Mouse (Mus musculus): ENCODE results near the gene Tcam1. TPM values are rescaled to one million over a fixed set of nuclear protein-coding genes. Genes with fewer than 3 reads are reported as not detected.

Tcam1 gene
- polyA plus RNA-seq, 1 experiment from 2014 or later, result not detected

DNA sequence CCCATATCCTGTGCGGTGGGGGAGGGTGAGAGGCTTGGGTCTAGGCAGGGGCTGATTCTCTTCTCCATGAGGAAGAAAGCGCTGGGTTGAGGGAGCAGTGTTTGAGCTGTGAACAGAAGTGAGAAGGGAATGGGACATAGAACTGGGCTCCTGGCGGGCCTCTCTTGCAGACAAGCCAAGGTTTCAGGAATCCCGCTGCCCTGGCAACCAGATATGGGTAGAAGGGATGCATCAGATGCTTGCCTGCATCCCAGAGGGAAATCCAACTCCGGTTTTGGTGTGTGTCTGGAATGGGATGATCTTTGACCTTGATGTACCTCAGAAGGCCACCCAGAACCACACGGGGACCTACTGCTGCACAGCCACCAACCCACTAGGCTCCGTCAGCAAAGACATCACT lies 9.7 kb downstream of the Tcam1 start:
- no peak for ATAC-seq (ENCODE audit: low read depth)
- no peaks in the 10 kb centered on the region for H3K27me3 ChIP-seq (ENCODE audit: control insufficient read depth, insufficient read depth, low read length)
- WGBS, result 88% methylated on average over 7 of the region's 7 CpGs
- no peaks in the 10 kb centered on the region for H3K4me1 ChIP-seq (ENCODE audit: control insufficient read depth, insufficient read depth, low read length)
- no peak overlapping the region for H3K9ac ChIP-seq (replicated peaks; ENCODE audit: low read depth, low read length)
- no peaks in the 10 kb centered on the region for H3K9me3 ChIP-seq (ENCODE audit: control insufficient read depth, low read length)
- no peaks in the 10 kb centered on the region for H3K36me3 ChIP-seq (ENCODE audit: control insufficient read depth, insufficient read depth, low read length)
- no peak overlapping the region for H3K4me2 ChIP-seq (ENCODE audit: low read depth, low read length)
- no peak overlapping the region for H3K4me3 ChIP-seq (ENCODE audit: low read depth, low read length)
- H3K27ac ChIP-seq (ENCODE audit: low read depth, low read length), result no peak overlapping the region

DNA sequence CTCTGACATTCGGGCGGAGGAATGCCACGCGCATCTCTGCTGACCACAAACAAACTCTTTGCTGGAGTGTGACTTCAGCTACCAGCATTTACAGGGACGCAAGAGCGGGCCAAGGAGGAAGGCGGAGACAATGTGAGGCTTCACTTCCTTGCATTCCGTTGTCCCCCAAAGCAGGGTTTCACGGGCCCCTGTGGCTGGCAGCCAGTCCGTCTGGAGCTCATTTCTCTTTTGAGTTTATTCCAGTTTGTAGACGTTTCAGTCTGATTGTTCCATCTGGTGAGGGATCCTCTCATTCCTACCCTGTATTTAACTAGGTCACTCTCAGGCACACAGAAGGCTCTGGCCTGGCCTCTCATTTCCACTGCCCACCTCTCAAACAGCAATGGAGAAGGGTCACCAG lies 10.5 kb downstream of the Tcam1 start:
- H3K4me1 ChIP-seq (ENCODE audit: control insufficient read depth, insufficient read depth, low read length), result no peaks in the 10 kb centered on the region
- H3K27me3 ChIP-seq (ENCODE audit: control insufficient read depth, insufficient read depth, low read length), result no peaks in the 10 kb centered on the region
- WGBS, result 72% methylated on average over 11 of the region's 11 CpGs
- H3K9ac ChIP-seq (replicated peaks; ENCODE audit: low read depth, low read length), result no peak overlapping the region
- H3K27ac ChIP-seq (ENCODE audit: low read depth, low read length), result no peak overlapping the region
- no peaks in the 10 kb centered on the region for H3K9me3 ChIP-seq (ENCODE audit: control insufficient read depth, low read length)
- H3K36me3 ChIP-seq (ENCODE audit: control insufficient read depth, insufficient read depth, low read length), result no peaks in the 10 kb centered on the region
- H3K4me3 ChIP-seq (ENCODE audit: low read depth, low read length), result no peak overlapping the region
- no peak for ATAC-seq (ENCODE audit: low read depth)
- no peak overlapping the region for H3K4me2 ChIP-seq (ENCODE audit: low read depth, low read length)

DNA sequence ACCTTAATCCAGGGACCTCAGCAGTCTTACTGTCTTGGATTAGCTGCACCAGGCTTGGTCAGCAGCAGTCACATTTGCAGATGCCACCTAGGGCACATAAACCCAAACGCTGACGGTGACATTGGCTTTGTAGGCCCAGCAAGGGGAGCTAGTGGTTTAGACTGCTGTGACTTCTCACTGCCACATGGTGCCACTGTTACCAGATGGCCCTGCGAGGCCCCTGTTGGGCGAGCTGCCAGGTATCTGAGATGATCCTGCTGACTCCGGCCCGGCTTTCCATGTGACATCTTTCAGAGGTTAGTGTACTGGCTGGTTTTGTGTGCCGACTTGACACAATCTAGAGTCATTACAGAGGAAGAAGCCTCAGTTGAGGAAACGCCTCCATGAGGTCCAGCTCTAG lies 12.9 kb downstream of the Tcam1 start:
- no peak for ATAC-seq (ENCODE audit: low read depth)
- H3K4me1 ChIP-seq (ENCODE audit: control insufficient read depth, insufficient read depth, low read length), result no peaks in the 10 kb centered on the region

DNA sequence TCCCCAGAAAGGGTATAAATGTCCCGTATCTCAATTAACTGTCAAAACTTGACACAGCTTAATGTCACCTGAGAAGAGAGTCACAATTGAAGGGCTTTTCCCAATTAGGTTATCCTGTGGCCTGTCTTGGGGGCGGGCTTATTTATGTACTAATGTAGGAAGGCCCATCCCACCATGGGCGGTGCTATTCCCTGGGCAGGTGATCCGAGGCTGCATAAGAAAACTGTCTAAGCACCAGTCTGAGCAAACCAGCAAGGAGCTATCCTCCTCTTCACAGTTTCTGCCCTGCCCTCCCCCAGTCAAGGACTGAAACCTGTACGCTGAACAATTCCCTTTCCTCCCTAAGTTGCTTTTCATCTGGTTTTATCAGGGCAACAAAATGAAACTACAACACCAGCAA lies 13.9 kb downstream of the Tcam1 start:
- no peak overlapping the region for H3K4me3 ChIP-seq (ENCODE audit: low read depth, low read length)
- 93% methylated on average over 5 of the region's 5 CpGs for WGBS
- no peak overlapping the region for H3K27ac ChIP-seq (ENCODE audit: low read depth, low read length)
- no peaks in the 10 kb centered on the region for H3K36me3 ChIP-seq (ENCODE audit: control insufficient read depth, insufficient read depth, low read length)
- ATAC-seq (ENCODE audit: low read depth), result no peak
- no peak overlapping the region for H3K4me2 ChIP-seq (ENCODE audit: low read depth, low read length)
- H3K9ac ChIP-seq (replicated peaks; ENCODE audit: low read depth, low read length), result no peak overlapping the region
- H3K27me3 ChIP-seq (ENCODE audit: control insufficient read depth, insufficient read depth, low read length), result no peaks in the 10 kb centered on the region
- no peaks in the 10 kb centered on the region for H3K9me3 ChIP-seq (ENCODE audit: control insufficient read depth, low read length)
- no peaks in the 10 kb centered on the region for H3K4me1 ChIP-seq (ENCODE audit: control insufficient read depth, insufficient read depth, low read length)

More for the DNA sequence above, 12.9 kb downstream of the Tcam1 start:
- Histone ChIP-seq H3K4me2 (ENCODE audit: low read depth, low read length) (no peak overlapping the region), H3K4me3 (ENCODE audit: low read depth, low read length) (no peak overlapping the region), H3K27me3 (ENCODE audit: control insufficient read depth, insufficient read depth, low read length) (no peaks in the 10 kb centered on the region), H3K9me3 (ENCODE audit: control insufficient read depth, low read length) (no peaks in the 10 kb centered on the region), H3K9ac (replicated peaks; ENCODE audit: low read depth, low read length) (no peak overlapping the region), H3K27ac (ENCODE audit: low read depth, low read length) (no peak overlapping the region), H3K36me3 (ENCODE audit: control insufficient read depth, insufficient read depth, low read length) (no peaks in the 10 kb centered on the region)
- WGBS, result 63% methylated on average over 8 of the region's 8 CpGs

DNA sequence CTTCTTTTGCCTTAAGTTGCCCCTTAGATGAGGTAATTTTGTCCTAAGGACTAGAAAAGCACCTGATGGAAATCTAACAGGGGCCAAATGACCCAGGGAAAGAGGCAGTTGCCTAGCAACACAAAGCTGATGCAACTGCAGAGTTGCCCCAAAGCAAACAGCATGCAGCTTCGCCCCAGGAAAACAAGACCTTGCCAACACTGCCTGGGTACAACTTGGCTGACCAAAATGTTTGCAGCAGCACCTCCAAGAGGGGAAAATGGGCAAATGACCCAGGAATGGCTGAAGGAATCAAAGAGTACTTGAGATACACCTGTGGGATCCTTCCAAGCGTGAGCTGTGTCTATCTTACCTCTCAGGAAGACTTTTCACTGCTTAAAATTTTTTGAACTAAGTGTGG lies 15.4 kb downstream of the Tcam1 start:
- Histone ChIP-seq H3K27me3 (ENCODE audit: control insufficient read depth, insufficient read depth, low read length) (no peaks in the 10 kb centered on the region), H3K4me2 (ENCODE audit: low read depth, low read length) (no peak overlapping the region), H3K4me1 (ENCODE audit: control insufficient read depth, insufficient read depth, low read length) (no peaks in the 10 kb centered on the region), H3K27ac (ENCODE audit: low read depth, low read length) (no peak overlapping the region), H3K9ac (replicated peaks; ENCODE audit: low read depth, low read length) (no peak overlapping the region), H3K9me3 (ENCODE audit: control insufficient read depth, low read length) (no peaks in the 10 kb centered on the region), H3K36me3 (ENCODE audit: control insufficient read depth, insufficient read depth, low read length) (no peaks in the 10 kb centered on the region), H3K4me3 (ENCODE audit: low read depth, low read length) (no peak overlapping the region)
- no peak for ATAC-seq (ENCODE audit: low read depth)
- WGBS, result 92% methylated on average over 2 of the region's 2 CpGs

DNA sequence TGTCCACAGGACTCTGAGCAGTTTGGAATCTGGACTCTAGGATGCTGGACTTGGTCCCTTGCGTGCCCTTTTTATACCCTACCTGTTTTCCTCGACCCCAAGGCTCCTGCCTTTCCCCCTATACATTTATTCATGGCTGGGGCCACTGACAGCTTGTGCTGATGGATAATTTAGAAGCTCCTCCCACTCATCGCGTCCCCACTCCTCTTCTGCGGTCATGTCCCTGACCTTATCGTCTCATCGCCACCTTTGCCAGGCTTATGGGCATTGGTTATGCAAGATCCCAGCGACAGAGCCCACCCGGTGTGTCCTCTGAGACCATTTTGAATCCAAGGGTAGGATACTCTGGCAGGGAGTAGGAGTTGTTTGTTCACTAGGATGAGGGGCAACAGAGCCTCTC lies 25.3 kb downstream of the Tcam1 start, which contains the start of gene Gh:
Gene Gh, minus strand, starts transcription at position 101 of the 400 bp plus-strand sequence.
- no peaks in the 10 kb centered on the region for H3K4me1 ChIP-seq (ENCODE audit: control insufficient read depth, insufficient read depth, low read length)
- no peak within 1 kb of the TSS for H3K4me2 ChIP-seq (ENCODE audit: low read depth, low read length)
- no peaks in the 10 kb centered on the region for H3K9me3 ChIP-seq (ENCODE audit: control insufficient read depth, low read length)
- ATAC-seq (ENCODE audit: low read depth), result no peak
- H3K36me3 ChIP-seq (ENCODE audit: control insufficient read depth, insufficient read depth, low read length), result no peaks in the 10 kb centered on the region
- 85% methylated on average over 9 of the region's 9 CpGs for WGBS
- no peak within 1 kb of the TSS for H3K9ac ChIP-seq (replicated peaks; ENCODE audit: low read depth, low read length)
- H3K27me3 ChIP-seq (ENCODE audit: control insufficient read depth, insufficient read depth, low read length), result no peaks in the 10 kb centered on the region
- H3K27ac ChIP-seq (ENCODE audit: low read depth, low read length), result no peak within 1 kb of the TSS
- H3K4me3 ChIP-seq (ENCODE audit: low read depth, low read length), result no peak within 1 kb of the TSS

DNA sequence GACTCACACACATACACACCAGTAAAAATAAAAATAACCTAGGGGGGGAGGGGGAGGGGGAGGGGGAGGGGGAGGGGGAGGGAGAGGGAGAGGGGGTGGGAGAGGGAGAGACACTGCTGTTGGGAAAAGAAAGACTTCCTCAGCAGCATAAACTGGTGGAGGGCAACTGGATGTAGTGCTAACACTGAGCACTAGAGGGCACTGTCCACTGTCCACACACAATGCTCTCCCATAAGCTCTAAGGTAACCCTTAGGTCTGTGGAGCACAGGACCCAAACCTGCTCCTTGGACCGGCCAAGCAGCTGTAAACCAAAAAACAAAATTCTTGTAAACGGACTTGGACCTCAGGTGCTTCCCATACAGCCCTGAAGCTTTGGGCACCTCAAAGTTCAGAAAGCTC lies 26.2 kb downstream of the Tcam1 start:
- Histone ChIP-seq H3K4me2 (ENCODE audit: low read depth, low read length) (no peak overlapping the region), H3K36me3 (ENCODE audit: control insufficient read depth, insufficient read depth, low read length) (no peaks in the 10 kb centered on the region), H3K4me3 (ENCODE audit: low read depth, low read length) (no peak overlapping the region), H3K4me1 (ENCODE audit: control insufficient read depth, insufficient read depth, low read length) (no peaks in the 10 kb centered on the region), H3K9me3 (ENCODE audit: control insufficient read depth, low read length) (no peaks in the 10 kb centered on the region), H3K27me3 (ENCODE audit: control insufficient read depth, insufficient read depth, low read length) (no peaks in the 10 kb centered on the region), H3K9ac (replicated peaks; ENCODE audit: low read depth, low read length) (no peak overlapping the region), H3K27ac (ENCODE audit: low read depth, low read length) (no peak overlapping the region)
- ATAC-seq (ENCODE audit: low read depth), result no peak
- 13% methylated on average over 2 of the region's 2 CpGs for WGBS

DNA sequence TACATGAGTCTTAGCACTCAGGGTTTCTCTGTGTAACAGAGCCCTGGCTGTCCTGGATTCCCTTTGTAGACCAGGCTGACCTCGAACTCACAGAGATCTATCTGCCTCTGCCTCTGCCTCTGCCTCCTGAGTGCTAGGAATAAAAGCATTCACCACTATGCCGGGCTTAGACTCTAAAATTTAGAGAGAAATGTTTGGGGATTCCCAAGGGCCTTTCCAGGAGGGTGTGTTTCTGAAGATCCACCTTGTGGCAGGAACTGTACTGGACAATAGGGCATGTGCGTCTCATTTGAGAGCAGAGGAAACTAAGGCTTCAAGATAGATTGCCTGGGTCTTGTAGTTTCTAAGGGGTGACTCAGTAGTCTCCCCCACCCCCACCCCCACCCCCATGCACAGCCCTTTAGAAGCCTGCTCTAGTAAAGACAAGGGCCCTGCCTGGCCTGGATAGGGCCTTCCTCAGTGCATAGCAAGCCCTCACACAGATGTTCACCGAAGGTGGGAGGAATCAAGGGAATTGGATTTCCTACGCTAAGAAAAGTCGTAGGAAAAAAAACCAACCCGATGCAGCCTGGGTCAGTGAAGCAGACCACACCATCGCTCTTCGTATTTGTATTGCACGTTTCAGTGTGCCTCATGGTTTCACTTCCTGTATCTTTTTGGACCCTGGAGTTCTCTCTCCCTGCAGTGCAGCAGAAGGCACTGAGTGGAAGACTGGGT lies 29.0 kb downstream of the Tcam1 start:
- H3K9ac ChIP-seq (replicated peaks; ENCODE audit: low read depth, low read length), result no peak overlapping the region
- ATAC-seq (ENCODE audit: low read depth), result no peak
- H3K4me2 ChIP-seq (ENCODE audit: low read depth, low read length), result no peak overlapping the region
- 83% methylated on average over 10 of the region's 10 CpGs for WGBS
- H3K27ac ChIP-seq (ENCODE audit: low read depth, low read length), result no peak overlapping the region
- no peaks in the 10 kb centered on the region for H3K36me3 ChIP-seq (ENCODE audit: control insufficient read depth, insufficient read depth, low read length)
- no peaks in the 10 kb centered on the region for H3K9me3 ChIP-seq (ENCODE audit: control insufficient read depth, low read length)
- H3K27me3 ChIP-seq (ENCODE audit: control insufficient read depth, insufficient read depth, low read length), result no peaks in the 10 kb centered on the region
- H3K4me3 ChIP-seq (ENCODE audit: low read depth, low read length), result no peak overlapping the region
- H3K4me1 ChIP-seq (ENCODE audit: control insufficient read depth, insufficient read depth, low read length), result no peaks in the 10 kb centered on the region

DNA sequence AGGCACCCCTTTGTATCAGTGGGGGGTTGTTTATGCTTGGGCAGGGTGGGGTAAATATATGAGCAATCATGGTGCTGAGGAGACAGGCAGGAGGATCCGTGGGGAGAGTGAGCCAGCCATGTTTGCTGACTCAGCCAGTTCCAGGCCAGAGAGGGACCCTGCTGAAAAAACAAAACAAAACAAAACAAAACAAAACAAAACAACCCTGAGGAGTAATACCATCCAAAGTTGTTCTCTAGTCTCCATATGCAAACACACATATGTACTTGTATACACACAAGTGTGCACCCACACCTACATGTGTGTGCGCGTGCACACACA lies 29.6 kb downstream of the Tcam1 start:
- ATAC-seq (ENCODE audit: low read depth), result no peak
- no peak overlapping the region for H3K4me3 ChIP-seq (ENCODE audit: low read depth, low read length)
- H3K27ac ChIP-seq (ENCODE audit: low read depth, low read length), result no peak overlapping the region
- no peaks in the 10 kb centered on the region for H3K27me3 ChIP-seq (ENCODE audit: control insufficient read depth, insufficient read depth, low read length)
- no peak overlapping the region for H3K9ac ChIP-seq (replicated peaks; ENCODE audit: low read depth, low read length)
- no peaks in the 10 kb centered on the region for H3K9me3 ChIP-seq (ENCODE audit: control insufficient read depth, low read length)
- H3K4me2 ChIP-seq (ENCODE audit: low read depth, low read length), result no peak overlapping the region
- H3K36me3 ChIP-seq (ENCODE audit: control insufficient read depth, insufficient read depth, low read length), result no peaks in the 10 kb centered on the region
- 84% methylated on average over 3 of the region's 3 CpGs for WGBS
- H3K4me1 ChIP-seq (ENCODE audit: control insufficient read depth, insufficient read depth, low read length), result no peaks in the 10 kb centered on the region

Measured in neural tube, embryonic 14.5 days (tissue).